Mouse (Mus musculus): ENCODE data around the gene Hk1. TPM values are rescaled to one million over a fixed set of nuclear protein-coding genes. Genes with fewer than 3 reads are reported as not detected.

Gene Hk1
- polyA plus RNA-seq, 1 experiment = 103 TPM

- Histone ChIP-seq H3K79me2 (ENCODE audit: control insufficient read depth, insufficient read depth) (peaks cover 11% of the 10 kb centered on the region), H3K36me3 (ENCODE audit: control insufficient read depth, insufficient read depth) (no peaks in the 10 kb centered on the region), H3K4me3 (no peak overlapping the region), H3K27me3 (ENCODE audit: control insufficient read depth, insufficient read depth, insufficient read length) (no peaks in the 10 kb centered on the region), H3K4me2 (ENCODE audit: low read depth) (no peak overlapping the region), H3ac (ENCODE audit: control insufficient read depth, insufficient read length) (no peak overlapping the region)
- TF ChIP-seq MYOD1 (IDR thresholded peaks at IDR 0.05; ENCODE audit: control insufficient read depth in 1 of 3, insufficient read length in 2 of 3, low read depth in 2 of 3) = no peak
- TF ChIP-seq USF1 (IDR thresholded peaks at IDR 0.05; ENCODE audit: low read depth) = no peak
- no peak for TF ChIP-seq SRF (IDR thresholded peaks at IDR 0.05; ENCODE audit: control insufficient read depth, insufficient read length, low read depth)
- TF ChIP-seq POLR2AphosphoS2 (IDR thresholded peaks at IDR 0.05; ENCODE audit: insufficient read length, low read depth) = no peak
- TF ChIP-seq MAX (IDR thresholded peaks at IDR 0.05; ENCODE audit: low read depth) = no peak
- TF ChIP-seq POLR2A (IDR thresholded peaks at IDR 0.05; ENCODE audit: insufficient read length, low read depth) = no peak
- TF ChIP-seq CEBPB (IDR thresholded peaks at IDR 0.05; ENCODE audit: insufficient read depth, poor library complexity, severe bottlenecking) = no peak
- TF ChIP-seq E2F4 (IDR thresholded peaks at IDR 0.05; ENCODE audit: insufficient read depth) = no peak
- TF ChIP-seq TCF3 (IDR thresholded peaks at IDR 0.05; ENCODE audit: insufficient read length, low read depth) = no peak
- no peak for TF ChIP-seq REST (IDR thresholded peaks at IDR 0.05; ENCODE audit: insufficient read depth, insufficient read length)
- no peak for TF ChIP-seq TCF12 (IDR thresholded peaks at IDR 0.05; ENCODE audit: insufficient read depth, poor library complexity, severe bottlenecking)
- TF ChIP-seq MYOG (IDR thresholded peaks at IDR 0.05; ENCODE audit: control insufficient read depth in 1 of 3, insufficient read depth in 1 of 3, insufficient read length in 2 of 3, low read depth in 2 of 3) = no peak
Observed at GRCm38 (mm10) chr10:62305090-62305489, 74.6 kb downstream of the Hk1 start.

GRCm38 (mm10) chr10:62300006-62300827, 79.5 kb downstream of the Hk1 start:
- no peaks in the 10 kb centered on the region for H3K27me3 ChIP-seq (ENCODE audit: control insufficient read depth, insufficient read depth, insufficient read length)
- no peak overlapping the region for H3ac ChIP-seq (ENCODE audit: control insufficient read depth, insufficient read length)
- H3K36me3 ChIP-seq (ENCODE audit: control insufficient read depth, insufficient read depth) = peaks cover under 1% of the 10 kb centered on the region
- H3K4me2 ChIP-seq (ENCODE audit: low read depth) = peak overlapping the region; percentile 97
- peaks cover 11% of the 10 kb centered on the region for H3K79me2 ChIP-seq (ENCODE audit: control insufficient read depth, insufficient read depth)
- no peak overlapping the region for H3K4me3 ChIP-seq
- no peak for TF ChIP-seq TCF3 (IDR thresholded peaks at IDR 0.05; ENCODE audit: insufficient read length, low read depth)
- TF ChIP-seq SRF (IDR thresholded peaks at IDR 0.05; ENCODE audit: control insufficient read depth, insufficient read length, low read depth) = peak; percentile 2
- TF ChIP-seq USF1 (IDR thresholded peaks at IDR 0.05; ENCODE audit: low read depth) = peak; percentile 97

GRCm38 (mm10) chr10:62296086-62296872, 83.4 kb downstream of the Hk1 start:
- Histone ChIP-seq H3K27me3 (ENCODE audit: control insufficient read depth, insufficient read depth, insufficient read length) (no peaks in the 10 kb centered on the region), H3K36me3 (ENCODE audit: control insufficient read depth, insufficient read depth) (peaks cover 19% of the 10 kb centered on the region), H3K79me2 (ENCODE audit: control insufficient read depth, insufficient read depth) (no peaks in the 10 kb centered on the region), H3K4me2 (ENCODE audit: low read depth) (no peak overlapping the region), H3ac (ENCODE audit: control insufficient read depth, insufficient read length) (no peak overlapping the region), H3K4me3 (no peak overlapping the region)
- TF ChIP-seq POLR2A (IDR thresholded peaks at IDR 0.05; ENCODE audit: insufficient read length, low read depth) (no peak), CEBPB (IDR thresholded peaks at IDR 0.05; ENCODE audit: insufficient read depth, poor library complexity, severe bottlenecking) (no peak), TCF12 (IDR thresholded peaks at IDR 0.05; ENCODE audit: insufficient read depth, poor library complexity, severe bottlenecking) (no peak), MYOD1 (IDR thresholded peaks at IDR 0.05; ENCODE audit: control insufficient read depth in 1 of 3, insufficient read length in 2 of 3, low read depth in 2 of 3) (no peak), SRF (IDR thresholded peaks at IDR 0.05; ENCODE audit: control insufficient read depth, insufficient read length, low read depth) (no peak), E2F4 (IDR thresholded peaks at IDR 0.05; ENCODE audit: insufficient read depth) (no peak), MAX (IDR thresholded peaks at IDR 0.05; ENCODE audit: low read depth) (no peak), TCF3 (IDR thresholded peaks at IDR 0.05; ENCODE audit: insufficient read length, low read depth) (no peak), REST (IDR thresholded peaks at IDR 0.05; ENCODE audit: insufficient read depth, insufficient read length) (no peak)

GRCm38 (mm10) chr10:62294112-62294511, 85.6 kb downstream of the Hk1 start:
- H3K27me3 ChIP-seq (ENCODE audit: control insufficient read depth, insufficient read depth, insufficient read length) = no peaks in the 10 kb centered on the region
- no peaks in the 10 kb centered on the region for H3K79me2 ChIP-seq (ENCODE audit: control insufficient read depth, insufficient read depth)
- H3K4me2 ChIP-seq (ENCODE audit: low read depth) = no peak overlapping the region
- H3ac ChIP-seq (ENCODE audit: control insufficient read depth, insufficient read length) = no peak overlapping the region
- no peak overlapping the region for H3K4me3 ChIP-seq
- peaks cover 21% of the 10 kb centered on the region for H3K36me3 ChIP-seq (ENCODE audit: control insufficient read depth, insufficient read depth)
- TF ChIP-seq POLR2AphosphoS2 (IDR thresholded peaks at IDR 0.05; ENCODE audit: insufficient read length, low read depth) (no peak), TCF3 (IDR thresholded peaks at IDR 0.05; ENCODE audit: insufficient read length, low read depth) (no peak), REST (IDR thresholded peaks at IDR 0.05; ENCODE audit: insufficient read depth, insufficient read length) (no peak), TCF12 (IDR thresholded peaks at IDR 0.05; ENCODE audit: insufficient read depth, poor library complexity, severe bottlenecking) (no peak), MAX (IDR thresholded peaks at IDR 0.05; ENCODE audit: low read depth) (no peak), CEBPB (IDR thresholded peaks at IDR 0.05; ENCODE audit: insufficient read depth, poor library complexity, severe bottlenecking) (no peak), E2F4 (IDR thresholded peaks at IDR 0.05; ENCODE audit: insufficient read depth) (no peak), MYOD1 (IDR thresholded peaks at IDR 0.05; ENCODE audit: control insufficient read depth in 1 of 3, insufficient read length in 2 of 3, low read depth in 2 of 3) (no peak)

Measured in myocyte (in vitro differentiated cells).